Mouse (Mus musculus) telencephalon, adult 2 months (tissue): Measurements from ENCODE around the gene 1810046K07Rik.

Experiments used
- DNase-seq: peaks from one replicate; pipeline ENCODE4 v3.0.0-alpha.2; 2011; ENCODE audit warnings: low read depth, low spot score

The 1810046K07Rik gene

GRCm38 (mm10) chr9:51328731-51329130 is at the start of gene 1810046K07Rik:
1810046K07Rik (minus strand) TSS chr9:51328917.
- DNase-seq = no peak

GRCm38 (mm10) chr9:51369560-51369959 is 40.8 kb upstream of the 1810046K07Rik start:
- DNase-seq = no peak

GRCm38 (mm10) chr9:51367124-51367523 is 38.4 kb upstream of the 1810046K07Rik start:
- DNase-seq = no peak

GRCm38 (mm10) chr9:51364059-51364458 is 35.3 kb upstream of the 1810046K07Rik start:
- no peak for DNase-seq

- DNase-seq = no peak
These were observed 24.8 kb upstream of the 1810046K07Rik start for GRCm38 (mm10) chr9:51353511-51353910.

GRCm38 (mm10) chr9:51352896-51353295 is 24.2 kb upstream of the 1810046K07Rik start:
- DNase-seq = no peak

GRCm38 (mm10) chr9:51349422-51349821 is 20.7 kb upstream of the 1810046K07Rik start:
- no peak for DNase-seq

- no peak for DNase-seq
These were observed 17.1 kb upstream of the 1810046K07Rik start for GRCm38 (mm10) chr9:51345768-51346167.

- peak; percentile 72 for DNase-seq
These were observed 6.7 kb upstream of the 1810046K07Rik start for GRCm38 (mm10) chr9:51335294-51336010.

GRCm38 (mm10) chr9:51331449-51332238 is 2.9 kb upstream of the 1810046K07Rik start:
- DNase-seq = no peak

GRCm38 (mm10) chr9:51327555-51327903 is 1.2 kb downstream of the 1810046K07Rik start:
- no peak for DNase-seq

GRCm38 (mm10) chr9:51326619-51327554 is 1.8 kb downstream of the 1810046K07Rik start:
- no peak for DNase-seq

GRCm38 (mm10) chr9:51324406-51325065 is 4.2 kb downstream of the 1810046K07Rik start:
- no peak for DNase-seq

- DNase-seq = no peak
These were observed 8.6 kb downstream of the 1810046K07Rik start for GRCm38 (mm10) chr9:51320096-51320495.

GRCm38 (mm10) chr9:51318246-51318645 is 10.5 kb downstream of the 1810046K07Rik start:
- no peak for DNase-seq

- DNase-seq = no peak
These were observed 11.4 kb downstream of the 1810046K07Rik start for GRCm38 (mm10) chr9:51317322-51317721.

- no peak for DNase-seq
These were observed 13.2 kb downstream of the 1810046K07Rik start for GRCm38 (mm10) chr9:51315402-51316063.

- no peak for DNase-seq
These were observed 16.0 kb downstream of the 1810046K07Rik start for GRCm38 (mm10) chr9:51312554-51313317.

GRCm38 (mm10) chr9:51310515-51310914 is 18.2 kb downstream of the 1810046K07Rik start:
- DNase-seq = no peak

- no peak for DNase-seq
These were observed 22.4 kb downstream of the 1810046K07Rik start for GRCm38 (mm10) chr9:51306351-51306750.
